Mouse (Mus musculus): Measurements from ENCODE around the gene Canx. TPM values are rescaled to one million over a fixed set of nuclear protein-coding genes. Genes with fewer than 3 reads are reported as not detected.

The Canx gene
- polyA plus RNA-seq (2017; shearing (Covaris generic)), result 188 TPM

DNA sequence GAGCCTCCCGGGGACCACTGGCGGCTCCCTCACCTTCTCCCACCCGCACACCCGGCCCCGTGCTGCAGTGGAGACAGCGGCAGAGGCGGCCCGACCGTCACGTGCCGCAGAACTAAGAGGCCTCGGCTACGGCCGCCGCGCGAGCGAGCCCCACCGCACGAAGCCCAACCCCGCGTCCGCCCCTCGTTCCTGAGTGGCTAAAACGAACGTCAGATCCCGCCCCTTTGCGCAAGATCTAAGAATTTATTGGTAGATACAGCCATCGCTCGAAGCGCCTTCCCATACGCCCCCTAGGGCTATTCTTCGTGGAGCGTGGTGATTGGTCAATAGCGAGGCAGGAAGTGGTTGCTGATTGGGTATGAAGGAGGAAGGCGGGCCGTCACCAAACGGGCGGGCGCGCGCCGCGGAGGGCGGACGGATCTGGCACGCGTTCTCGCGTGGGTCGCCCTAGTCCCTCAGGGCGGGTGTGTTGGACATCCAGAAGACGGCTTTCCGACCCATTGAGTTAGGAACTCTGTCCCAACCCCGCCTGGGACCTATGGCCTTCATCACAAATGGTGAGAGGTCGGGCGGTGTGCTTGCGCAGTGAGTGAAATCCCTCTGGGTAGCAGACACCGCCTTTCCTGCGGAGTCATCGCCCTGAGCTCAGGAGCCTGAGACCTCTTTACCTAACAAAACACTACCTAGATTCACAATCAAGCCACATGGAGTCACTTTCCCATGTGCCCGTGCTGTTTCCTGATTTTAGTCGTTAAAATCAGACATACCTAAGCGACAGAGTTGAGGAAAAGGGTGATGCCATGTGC, at the start of gene Canx:
Gene Canx, minus strand, starts transcription at position 178 of the 806 bp plus-strand sequence.

DNA sequence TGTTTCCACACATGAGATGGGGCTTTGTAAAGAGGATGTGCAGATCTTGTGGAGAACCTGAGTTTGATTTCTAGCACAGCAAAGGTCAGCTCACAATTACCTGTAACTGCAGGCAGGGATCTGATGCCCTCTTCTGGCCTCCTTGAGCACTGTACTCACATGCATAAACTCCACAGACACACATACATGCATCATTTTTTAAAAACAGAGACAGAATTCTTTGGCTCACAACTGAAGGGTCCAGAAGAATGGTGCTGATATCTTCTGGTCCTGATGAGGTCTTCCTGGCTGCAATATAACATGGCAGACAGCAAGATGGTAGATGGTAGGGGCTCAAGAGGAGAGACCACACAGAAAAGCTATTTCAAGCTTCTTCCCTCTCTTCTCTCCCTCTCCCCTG, 28.7 kb upstream of the Canx start, which contains the start of gene Cby3:
Gene Cby3, plus strand, starts transcription at position 301 of the 400 bp plus-strand sequence.

DNA sequence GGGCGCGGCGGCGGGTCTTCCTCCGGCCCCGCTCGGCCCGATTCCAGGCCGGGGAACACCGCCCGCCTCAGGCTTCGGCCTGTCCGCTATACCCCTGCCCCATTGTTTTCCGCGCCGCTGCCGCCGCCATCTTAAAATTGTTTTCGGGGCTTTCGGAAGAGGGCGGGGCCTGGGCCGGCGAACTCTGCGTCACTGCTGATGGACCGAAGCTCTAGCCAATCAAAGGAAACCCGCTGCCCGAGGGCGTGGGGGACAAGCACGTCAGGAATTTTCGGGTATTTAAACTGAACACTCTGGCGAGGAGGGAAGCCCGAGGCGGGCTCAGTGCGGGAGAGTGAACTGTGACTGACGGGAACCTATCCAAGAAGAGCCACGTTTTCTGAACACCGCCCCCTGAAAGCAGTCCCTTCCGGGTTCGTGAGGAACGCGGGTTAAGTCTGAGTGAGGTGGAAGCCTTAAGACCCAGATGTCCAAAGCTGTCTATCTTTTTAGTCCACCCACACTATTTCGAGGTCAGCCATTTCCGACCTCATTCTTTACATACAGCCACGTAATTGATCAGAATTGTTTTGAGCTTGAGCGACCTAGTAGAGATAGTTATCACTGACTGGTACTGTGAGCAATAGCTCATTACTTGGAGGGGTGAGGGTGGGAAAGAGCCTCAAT, 33.1 kb downstream of the Canx start, which contains the start of gene Maml1:
Gene Maml1, minus strand, starts transcription at position 122 of the 666 bp plus-strand sequence.

Other genes with a start within 250 kb of the Canx start
- 67.1 TPM for gene Tbc1d9b, start 194.3 kb downstream of the Canx start, polyA plus RNA-seq (2017; shearing (Covaris generic))
- 4.7 TPM for gene Mrnip, start 151.2 kb downstream of the Canx start, polyA plus RNA-seq (2017; shearing (Covaris generic))
- 391 TPM for gene Sqstm1, start 114.8 kb downstream of the Canx start, polyA plus RNA-seq (2017; shearing (Covaris generic))
- 17.3 TPM for gene Mgat4b, start 114.8 kb downstream of the Canx start, polyA plus RNA-seq (2017; shearing (Covaris generic))
- gene Ltc4s, start 87.1 kb downstream of the Canx start, polyA plus RNA-seq (2017; shearing (Covaris generic)), result 0.93 TPM
- gene Maml1, start 33.4 kb downstream of the Canx start, polyA plus RNA-seq (2017; shearing (Covaris generic)), result 4.7 TPM
- gene Cby3, start 28.8 kb upstream of the Canx start, polyA plus RNA-seq (2017; shearing (Covaris generic)), result not detected
- gene Hnrnph1, start 51.3 kb upstream of the Canx start, polyA plus RNA-seq (2017; shearing (Covaris generic)), result 234 TPM
- gene Rufy1, start 105.5 kb upstream of the Canx start, polyA plus RNA-seq (2017; shearing (Covaris generic)), result 34.0 TPM